Mouse (Mus musculus): ENCODE data around the gene Pank2. TPM values are rescaled to one million over a fixed set of nuclear protein-coding genes. Genes with fewer than 3 reads are reported as not detected.
A peak's percentile ranks its signal among the peaks of the same experiment; 100 is the strongest.

Gene Pank2
- 49.6 and 58.0 TPM in 2 replicates for polyA plus RNA-seq (2014; fragmentation: Nextera tagmentation; extraction: Ambion mirVana)

GRCm38 (mm10) chr2:131262213-131262672, at the start of gene Pank2:
TSS of gene Pank2 (plus strand) at chr2:131262495.
- Histone ChIP-seq H3K27me3 (ENCODE audit: control insufficient read depth, insufficient read depth, low read length) (no peaks in the 10 kb centered on the region), H3K4me1 (replicated peaks; ENCODE audit: control insufficient read depth, insufficient read depth, low read length) (peaks cover 3% of the 10 kb centered on the region; the same call in 1 of the 2 replicates), H3K9ac (ENCODE audit: low read depth, low read length) (peak within 1 kb of the TSS; percentile 96), H3K27ac (ENCODE audit: low read depth, low read length) (peak within 1 kb of the TSS; percentile 99), H3K4me2 (replicated peaks; ENCODE audit: low read depth, low read length) (peak within 1 kb of the TSS; percentile 72), H3K36me3 (ENCODE audit: control insufficient read depth, insufficient read depth, low read length) (no peaks in the 10 kb centered on the region), H3K4me3 (ENCODE audit: low read depth, low read length) (peak within 1 kb of the TSS; percentile 94), H3K9me3 (ENCODE audit: control insufficient read depth, low read length) (no peaks in the 10 kb centered on the region)
- peak; percentile 100 for ATAC-seq (ENCODE audit: low FRiP score)
- peak; percentile 97 for DNase-seq (ENCODE audit: low spot score)
- WGBS = under 1% methylated on average over 49 of the region's 49 CpGs

GRCm38 (mm10) chr2:131213773-131214172, 48.5 kb upstream of the Pank2 start:
- H3K4me1 ChIP-seq (replicated peaks; ENCODE audit: control insufficient read depth, insufficient read depth, low read length) = 0 out of 2 replicates have a peak, but pooled peaks cover 4% of the 10 kb centered on the region
- H3K9ac ChIP-seq (ENCODE audit: low read depth, low read length) = no peak overlapping the region
- DNase-seq (ENCODE audit: low spot score) (no peak), ATAC-seq (ENCODE audit: low FRiP score) (no peak)
- no peak overlapping the region for H3K4me2 ChIP-seq (replicated peaks; ENCODE audit: low read depth, low read length)
- H3K27ac ChIP-seq (ENCODE audit: low read depth, low read length) = no peak overlapping the region
- 88% methylated on average over 7 of the region's 7 CpGs for WGBS
- H3K9me3 ChIP-seq (ENCODE audit: control insufficient read depth, low read length) = no peaks in the 10 kb centered on the region
- no peaks in the 10 kb centered on the region for H3K27me3 ChIP-seq (ENCODE audit: control insufficient read depth, insufficient read depth, low read length)
- no peaks in the 10 kb centered on the region for H3K36me3 ChIP-seq (ENCODE audit: control insufficient read depth, insufficient read depth, low read length)
- H3K4me3 ChIP-seq (ENCODE audit: low read depth, low read length) = no peak overlapping the region

- H3K4me2 ChIP-seq (replicated peaks; ENCODE audit: low read depth, low read length) = no peak overlapping the region
- H3K9ac ChIP-seq (ENCODE audit: low read depth, low read length) = no peak overlapping the region
- H3K36me3 ChIP-seq (ENCODE audit: control insufficient read depth, insufficient read depth, low read length) = no peaks in the 10 kb centered on the region
- no peak overlapping the region for H3K27ac ChIP-seq (ENCODE audit: low read depth, low read length)
- WGBS = 88% methylated on average over 7 of the region's 7 CpGs
- ATAC-seq (ENCODE audit: low FRiP score) (no peak), DNase-seq (ENCODE audit: low spot score) (no peak)
- H3K4me1 ChIP-seq (replicated peaks; ENCODE audit: control insufficient read depth, insufficient read depth, low read length) = 0 out of 2 replicates have a peak, but pooled peaks cover under 1% of the 10 kb centered on the region
- no peaks in the 10 kb centered on the region for H3K27me3 ChIP-seq (ENCODE audit: control insufficient read depth, insufficient read depth, low read length)
- no peaks in the 10 kb centered on the region for H3K9me3 ChIP-seq (ENCODE audit: control insufficient read depth, low read length)
- no peak overlapping the region for H3K4me3 ChIP-seq (ENCODE audit: low read depth, low read length)
Measured at GRCm38 (mm10) chr2:131215941-131216858, 46.1 kb upstream of the Pank2 start.

GRCm38 (mm10) chr2:131220030-131220429, 42.3 kb upstream of the Pank2 start:
- H3K27ac ChIP-seq (ENCODE audit: low read depth, low read length) = no peak overlapping the region
- H3K4me3 ChIP-seq (ENCODE audit: low read depth, low read length) = no peak overlapping the region
- WGBS = 83% methylated on average over 4 of the region's 4 CpGs
- no peak overlapping the region for H3K4me2 ChIP-seq (replicated peaks; ENCODE audit: low read depth, low read length)
- H3K27me3 ChIP-seq (ENCODE audit: control insufficient read depth, insufficient read depth, low read length) = no peaks in the 10 kb centered on the region
- DNase-seq (ENCODE audit: low spot score) (no peak), ATAC-seq (ENCODE audit: low FRiP score) (no peak)
- H3K9me3 ChIP-seq (ENCODE audit: control insufficient read depth, low read length) = no peaks in the 10 kb centered on the region
- H3K9ac ChIP-seq (ENCODE audit: low read depth, low read length) = no peak overlapping the region
- H3K4me1 ChIP-seq (replicated peaks; ENCODE audit: control insufficient read depth, insufficient read depth, low read length) = no peaks in the 10 kb centered on the region
- H3K36me3 ChIP-seq (ENCODE audit: control insufficient read depth, insufficient read depth, low read length) = no peaks in the 10 kb centered on the region

- Histone ChIP-seq H3K4me3 (ENCODE audit: low read depth, low read length) (no peak overlapping the region), H3K27me3 (ENCODE audit: control insufficient read depth, insufficient read depth, low read length) (no peaks in the 10 kb centered on the region), H3K9me3 (ENCODE audit: control insufficient read depth, low read length) (no peaks in the 10 kb centered on the region), H3K4me2 (replicated peaks; ENCODE audit: low read depth, low read length) (no peak overlapping the region), H3K4me1 (replicated peaks; ENCODE audit: control insufficient read depth, insufficient read depth, low read length) (no peaks in the 10 kb centered on the region), H3K9ac (ENCODE audit: low read depth, low read length) (no peak overlapping the region), H3K27ac (ENCODE audit: low read depth, low read length) (no peak overlapping the region), H3K36me3 (ENCODE audit: control insufficient read depth, insufficient read depth, low read length) (0 out of 2 replicates have a peak, but pooled peaks cover under 1% of the 10 kb centered on the region)
- ATAC-seq (ENCODE audit: low FRiP score) (no peak), DNase-seq (ENCODE audit: low spot score) (no peak)
- WGBS = 69% methylated on average over 3 of the region's 3 CpGs
Measured at GRCm38 (mm10) chr2:131221853-131222515, 40.3 kb upstream of the Pank2 start.

- Histone ChIP-seq H3K4me2 (replicated peaks; ENCODE audit: low read depth, low read length) (no peak overlapping the region), H3K27ac (ENCODE audit: low read depth, low read length) (no peak overlapping the region), H3K4me3 (ENCODE audit: low read depth, low read length) (no peak overlapping the region), H3K36me3 (ENCODE audit: control insufficient read depth, insufficient read depth, low read length) (0 out of 2 replicates have a peak, but pooled peaks cover 2% of the 10 kb centered on the region), H3K4me1 (replicated peaks; ENCODE audit: control insufficient read depth, insufficient read depth, low read length) (no peaks in the 10 kb centered on the region), H3K9ac (ENCODE audit: low read depth, low read length) (no peak overlapping the region), H3K27me3 (ENCODE audit: control insufficient read depth, insufficient read depth, low read length) (no peaks in the 10 kb centered on the region), H3K9me3 (ENCODE audit: control insufficient read depth, low read length) (no peaks in the 10 kb centered on the region)
- ATAC-seq (ENCODE audit: low FRiP score) (no peak), DNase-seq (ENCODE audit: low spot score) (no peak)
- WGBS = 69% methylated on average over 5 of the region's 5 CpGs
Measured at GRCm38 (mm10) chr2:131222562-131222961, 39.7 kb upstream of the Pank2 start.

GRCm38 (mm10) chr2:131223569-131223968, 38.7 kb upstream of the Pank2 start:
- H3K4me1 ChIP-seq (replicated peaks; ENCODE audit: control insufficient read depth, insufficient read depth, low read length) = no peaks in the 10 kb centered on the region
- WGBS = 82% methylated on average over 1 of the region's 1 CpGs
- H3K9me3 ChIP-seq (ENCODE audit: control insufficient read depth, low read length) = no peaks in the 10 kb centered on the region
- H3K9ac ChIP-seq (ENCODE audit: low read depth, low read length) = no peak overlapping the region
- no peaks in the 10 kb centered on the region for H3K27me3 ChIP-seq (ENCODE audit: control insufficient read depth, insufficient read depth, low read length)
- H3K4me3 ChIP-seq (ENCODE audit: low read depth, low read length) = no peak overlapping the region
- H3K36me3 ChIP-seq (ENCODE audit: control insufficient read depth, insufficient read depth, low read length) = 0 out of 2 replicates have a peak, but pooled peaks cover 2% of the 10 kb centered on the region
- ATAC-seq (ENCODE audit: low FRiP score) (no peak), DNase-seq (ENCODE audit: low spot score) (no peak)
- H3K27ac ChIP-seq (ENCODE audit: low read depth, low read length) = no peak overlapping the region
- H3K4me2 ChIP-seq (replicated peaks; ENCODE audit: low read depth, low read length) = no peak overlapping the region

- no peak for DNase-seq (ENCODE audit: low spot score)
- no peak for ATAC-seq (ENCODE audit: low FRiP score)
Measured at GRCm38 (mm10) chr2:131225178-131225577, 37.1 kb upstream of the Pank2 start.

More at GRCm38 (mm10) chr2:131225178-131225577, 37.1 kb upstream of the Pank2 start:
- WGBS = 91% methylated on average over 6 of the region's 6 CpGs
- Histone ChIP-seq H3K27ac (ENCODE audit: low read depth, low read length) (no peak overlapping the region), H3K9ac (ENCODE audit: low read depth, low read length) (no peak overlapping the region), H3K36me3 (ENCODE audit: control insufficient read depth, insufficient read depth, low read length) (0 out of 2 replicates have a peak, but pooled peaks cover 2% of the 10 kb centered on the region), H3K4me2 (replicated peaks; ENCODE audit: low read depth, low read length) (no peak overlapping the region), H3K27me3 (ENCODE audit: control insufficient read depth, insufficient read depth, low read length) (no peaks in the 10 kb centered on the region), H3K4me1 (replicated peaks; ENCODE audit: control insufficient read depth, insufficient read depth, low read length) (no peaks in the 10 kb centered on the region), H3K9me3 (ENCODE audit: control insufficient read depth, low read length) (no peaks in the 10 kb centered on the region), H3K4me3 (ENCODE audit: low read depth, low read length) (no peak overlapping the region)
